Mouse (Mus musculus): ENCODE results near the gene Necab3. TPM values are rescaled to one million over a fixed set of nuclear protein-coding genes. Genes with fewer than 3 reads are reported as not detected.

Necab3 gene
- polyA plus RNA-seq, 1 experiment from 2014 or later = 0.58 TPM

DNA sequence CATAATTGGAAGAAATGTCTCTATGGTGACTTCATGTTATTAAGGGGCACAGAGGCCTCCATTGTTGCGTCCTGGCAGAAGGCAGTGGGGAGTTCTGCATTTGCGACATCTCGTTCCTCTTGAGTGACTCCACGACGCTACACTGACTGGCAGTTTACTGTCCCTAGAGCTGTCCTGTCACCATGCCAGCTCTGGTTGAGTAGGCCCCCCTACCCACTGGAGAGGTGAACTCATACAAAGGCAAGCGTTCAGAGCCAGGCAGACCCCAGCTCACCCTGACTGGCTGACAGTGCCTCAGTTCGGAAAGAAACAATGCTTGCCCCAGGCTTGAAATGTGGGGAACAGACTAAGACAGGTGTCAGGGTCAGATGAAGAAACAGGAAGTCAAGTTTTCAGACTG, 15.6 kb upstream of the Necab3 start:
- Histone ChIP-seq H3K4me3 (replicated peaks; ENCODE audit: low read depth, low read length) (no peak overlapping the region), H3K4me1 (replicated peaks; ENCODE audit: insufficient read depth, low read length) (peaks cover under 1% of the 10 kb centered on the region; the same call in 1 of the 2 replicates), H3K9me3 (replicated peaks; ENCODE audit: low read length) (no peaks in the 10 kb centered on the region), H3K27ac (no peak overlapping the region), H3K4me2 (ENCODE audit: low read length) (no peak overlapping the region), H3K27me3 (ENCODE audit: insufficient read depth, low read length) (no peaks in the 10 kb centered on the region), H3K9ac (ENCODE audit: low read depth, low read length) (no peak overlapping the region), H3K36me3 (ENCODE audit: insufficient read depth, low read length) (no peaks in the 10 kb centered on the region)
- TF ChIP-seq CTCF (IDR thresholded peaks at IDR 0.05; ENCODE audit: low read depth) = no peak
- ATAC-seq (replicated peaks; ENCODE audit: low FRiP score, low read depth) = no peak
- 47% methylated on average over 7 of the region's 7 CpGs for WGBS
- no peak for DNase-seq (ENCODE audit: low spot score)

GRCm38 (mm10) chr2:154572996-154573395, 14.3 kb upstream of the Necab3 start:
- Histone ChIP-seq H3K27me3 (ENCODE audit: insufficient read depth, low read length) (no peaks in the 10 kb centered on the region), H3K36me3 (ENCODE audit: insufficient read depth, low read length) (no peaks in the 10 kb centered on the region), H3K4me1 (replicated peaks; ENCODE audit: insufficient read depth, low read length) (peaks cover 12% of the 10 kb centered on the region), H3K27ac (no peak overlapping the region), H3K9ac (ENCODE audit: low read depth, low read length) (no peak overlapping the region), H3K4me2 (ENCODE audit: low read length) (no peak overlapping the region), H3K4me3 (replicated peaks; ENCODE audit: low read depth, low read length) (no peak overlapping the region), H3K9me3 (replicated peaks; ENCODE audit: low read length) (no peaks in the 10 kb centered on the region)
- DNase-seq (ENCODE audit: low spot score) (no peak), ATAC-seq (replicated peaks; ENCODE audit: low FRiP score, low read depth) (no peak)
- no peak for TF ChIP-seq CTCF (IDR thresholded peaks at IDR 0.05; ENCODE audit: low read depth)
- 84% methylated on average over 3 of the region's 3 CpGs for WGBS

DNA sequence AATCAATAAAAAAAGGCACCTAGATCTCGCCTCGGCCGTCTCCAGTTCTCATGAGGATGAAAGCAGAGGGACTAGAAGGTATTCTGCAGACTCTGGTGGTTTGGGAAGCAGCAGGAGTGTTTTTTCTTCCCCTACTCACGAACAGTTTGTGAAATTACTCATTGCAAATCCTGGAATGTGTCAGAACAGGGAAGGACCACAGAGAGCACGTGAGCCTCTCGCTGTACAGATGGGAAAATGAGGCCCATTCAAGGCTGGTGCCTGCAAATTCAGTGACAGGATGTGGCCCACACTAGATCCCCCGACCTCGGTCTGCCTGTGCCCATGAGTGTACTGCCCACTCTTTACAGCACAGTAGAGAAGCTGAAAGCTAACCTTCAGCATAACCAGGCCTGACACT, 13.3 kb upstream of the Necab3 start:
- peaks cover 17% of the 10 kb centered on the region for H3K4me1 ChIP-seq (replicated peaks; ENCODE audit: insufficient read depth, low read length)
- H3K27ac ChIP-seq = no peak overlapping the region
- 74% methylated on average over 8 of the region's 8 CpGs for WGBS
- no peak for ATAC-seq (replicated peaks; ENCODE audit: low FRiP score, low read depth)
- no peak overlapping the region for H3K4me2 ChIP-seq (ENCODE audit: low read length)
- H3K4me3 ChIP-seq (replicated peaks; ENCODE audit: low read depth, low read length) = no peak overlapping the region
- no peak for DNase-seq (ENCODE audit: low spot score)
- H3K9me3 ChIP-seq (replicated peaks; ENCODE audit: low read length) = no peaks in the 10 kb centered on the region
- TF ChIP-seq CTCF (IDR thresholded peaks at IDR 0.05; ENCODE audit: low read depth) = no peak
- H3K36me3 ChIP-seq (ENCODE audit: insufficient read depth, low read length) = no peaks in the 10 kb centered on the region
- H3K27me3 ChIP-seq (ENCODE audit: insufficient read depth, low read length) = no peaks in the 10 kb centered on the region
- no peak overlapping the region for H3K9ac ChIP-seq (ENCODE audit: low read depth, low read length)

- 85% methylated on average over 4 of the region's 4 CpGs for WGBS
- Histone ChIP-seq H3K4me3 (replicated peaks; ENCODE audit: low read depth, low read length) (no peak overlapping the region), H3K27me3 (ENCODE audit: insufficient read depth, low read length) (no peaks in the 10 kb centered on the region), H3K27ac (no peak overlapping the region), H3K4me1 (replicated peaks; ENCODE audit: insufficient read depth, low read length) (peaks cover 17% of the 10 kb centered on the region), H3K36me3 (ENCODE audit: insufficient read depth, low read length) (no peaks in the 10 kb centered on the region), H3K4me2 (ENCODE audit: low read length) (no peak overlapping the region), H3K9ac (ENCODE audit: low read depth, low read length) (no peak overlapping the region), H3K9me3 (replicated peaks; ENCODE audit: low read length) (no peaks in the 10 kb centered on the region)
- ATAC-seq (replicated peaks; ENCODE audit: low FRiP score, low read depth) = no peak
- TF ChIP-seq CTCF (IDR thresholded peaks at IDR 0.05; ENCODE audit: low read depth) = no peak
- no peak for DNase-seq (ENCODE audit: low spot score)
Measured at GRCm38 (mm10) chr2:154571266-154571665, 12.6 kb upstream of the Necab3 start.

- ATAC-seq (replicated peaks; ENCODE audit: low FRiP score, low read depth) (no peak), DNase-seq (ENCODE audit: low spot score) (no peak)
- Histone ChIP-seq H3K4me1 (replicated peaks; ENCODE audit: insufficient read depth, low read length) (peaks cover 17% of the 10 kb centered on the region), H3K27ac (no peak overlapping the region), H3K36me3 (ENCODE audit: insufficient read depth, low read length) (no peaks in the 10 kb centered on the region), H3K4me2 (ENCODE audit: low read length) (peak overlapping the region; percentile 91), H3K9ac (ENCODE audit: low read depth, low read length) (no peak overlapping the region), H3K27me3 (ENCODE audit: insufficient read depth, low read length) (no peaks in the 10 kb centered on the region), H3K9me3 (replicated peaks; ENCODE audit: low read length) (no peaks in the 10 kb centered on the region), H3K4me3 (replicated peaks; ENCODE audit: low read depth, low read length) (no peak overlapping the region)
- TF ChIP-seq CTCF (IDR thresholded peaks at IDR 0.05; ENCODE audit: low read depth) = no peak
- 63% methylated on average over 4 of the region's 4 CpGs for WGBS
Measured at GRCm38 (mm10) chr2:154570666-154571065, 12.0 kb upstream of the Necab3 start.

- TF ChIP-seq CTCF (IDR thresholded peaks at IDR 0.05; ENCODE audit: low read depth) = peak; percentile 33; the same call in 1 of the 2 replicates
- DNase-seq (ENCODE audit: low spot score) (peak; percentile 98), ATAC-seq (replicated peaks; ENCODE audit: low FRiP score, low read depth) (peak; percentile 98)
- Histone ChIP-seq H3K36me3 (ENCODE audit: insufficient read depth, low read length) (no peaks in the 10 kb centered on the region), H3K9ac (ENCODE audit: low read depth, low read length) (peak within 1 kb of the TSS; percentile 77), H3K4me1 (replicated peaks; ENCODE audit: insufficient read depth, low read length) (peaks cover 17% of the 10 kb centered on the region), H3K9me3 (replicated peaks; ENCODE audit: low read length) (no peaks in the 10 kb centered on the region), H3K27me3 (ENCODE audit: insufficient read depth, low read length) (no peaks in the 10 kb centered on the region), H3K4me3 (replicated peaks; ENCODE audit: low read depth, low read length) (peak within 1 kb of the TSS; percentile 84), H3K27ac (peak within 1 kb of the TSS; percentile 77), H3K4me2 (ENCODE audit: low read length) (peak within 1 kb of the TSS; percentile 91)
- WGBS = 0% methylated on average over 33 of the region's 44 CpGs
Measured at GRCm38 (mm10) chr2:154569836-154570286, 11.2 kb upstream of the Necab3 start, which contains the start of gene E2f1. Gene E2f1 (minus strand): TSS chr2:154569892.
